Mouse (Mus musculus): ENCODE results near the gene Pard3. TPM values are rescaled to one million over a fixed set of nuclear protein-coding genes. Genes with fewer than 3 reads are reported as not detected.

Pard3 gene
- polyA plus RNA-seq, 1 experiment from 2014 or later = 33.8 TPM

- no peak for DNase-seq
- no peak overlapping the region for H3K9ac ChIP-seq
- H3K4me2 ChIP-seq = no peak overlapping the region
- no peak for ATAC-seq (ENCODE audit: insufficient read depth)
- no peaks in the 10 kb centered on the region for H3K27me3 ChIP-seq (ENCODE audit: insufficient read depth, low read length)
- no peak overlapping the region for H3K4me3 ChIP-seq (ENCODE audit: low read depth, low read length)
- no peaks in the 10 kb centered on the region for H3K36me3 ChIP-seq (ENCODE audit: insufficient read depth)
- no peaks in the 10 kb centered on the region for H3K4me1 ChIP-seq (ENCODE audit: insufficient read depth)
- 92% methylated on average over 6 of the region's 6 CpGs for WGBS
- H3K9me3 ChIP-seq (ENCODE audit: low read depth, low read length) = no peaks in the 10 kb centered on the region
- no peak for TF ChIP-seq CTCF (IDR thresholded peaks at IDR 0.05; ENCODE audit: low read depth)
- no peak overlapping the region for H3K27ac ChIP-seq (ENCODE audit: low read depth)
These were observed 388.7 kb downstream of the Pard3 start for GRCm38 (mm10) chr8:127452364-127452763.

DNA sequence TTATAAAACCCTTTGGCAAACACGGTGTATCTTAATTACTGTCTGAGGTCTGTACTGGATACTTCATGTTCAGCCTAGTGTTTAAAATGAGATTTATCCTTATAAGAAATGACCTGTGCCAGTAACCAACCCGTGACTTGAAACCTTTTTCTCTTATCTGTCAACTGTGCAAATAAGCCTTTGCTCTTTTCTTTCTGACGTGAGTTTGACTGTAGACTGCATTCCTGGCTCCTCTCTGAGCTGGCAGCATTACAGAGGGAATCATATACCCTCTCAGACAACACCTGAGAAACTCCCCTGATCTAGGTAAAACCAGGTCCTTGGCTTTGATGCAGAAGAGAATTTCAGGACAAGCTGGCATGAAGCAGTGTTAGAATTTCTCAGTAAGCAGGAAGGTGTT, 394.2 kb downstream of the Pard3 start:
- H3K36me3 ChIP-seq (ENCODE audit: insufficient read depth) = no peaks in the 10 kb centered on the region
- no peak overlapping the region for H3K27ac ChIP-seq (ENCODE audit: low read depth)
- ATAC-seq (ENCODE audit: insufficient read depth) (no peak), DNase-seq (no peak)
- no peaks in the 10 kb centered on the region for H3K27me3 ChIP-seq (ENCODE audit: insufficient read depth, low read length)
- no peaks in the 10 kb centered on the region for H3K4me1 ChIP-seq (ENCODE audit: insufficient read depth)
- H3K9me3 ChIP-seq (ENCODE audit: low read depth, low read length) = no peaks in the 10 kb centered on the region
- no peak for TF ChIP-seq CTCF (IDR thresholded peaks at IDR 0.05; ENCODE audit: low read depth)
- no peak overlapping the region for H3K4me2 ChIP-seq
- no peak overlapping the region for H3K9ac ChIP-seq
- H3K4me3 ChIP-seq (ENCODE audit: low read depth, low read length) = no peak overlapping the region
- WGBS = 49% methylated on average over 3 of the region's 3 CpGs

DNA sequence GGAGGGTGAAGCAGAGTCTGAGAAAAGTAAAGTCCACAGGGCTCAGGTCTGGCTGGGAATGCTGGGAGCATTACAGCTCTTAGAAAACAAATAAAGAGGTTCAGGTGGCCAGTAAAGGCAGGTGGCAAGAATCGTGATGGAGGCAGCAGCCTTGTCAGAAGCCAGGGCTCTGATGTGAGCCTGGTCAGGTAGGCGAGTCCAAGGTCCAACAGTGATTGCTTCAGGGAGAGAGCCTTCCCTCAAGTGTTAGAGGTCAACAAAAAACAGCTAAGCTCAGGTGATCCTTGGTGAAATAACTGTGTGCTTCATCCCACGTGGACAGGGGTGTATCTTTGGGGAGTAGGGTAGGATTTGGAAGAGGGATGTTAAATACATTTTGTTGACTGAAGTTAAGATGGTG, 397.5 kb downstream of the Pard3 start:
- 79% methylated on average over 3 of the region's 3 CpGs for WGBS
- ATAC-seq (ENCODE audit: insufficient read depth) (no peak), DNase-seq (no peak)
- Histone ChIP-seq H3K4me2 (no peak overlapping the region), H3K4me1 (ENCODE audit: insufficient read depth) (no peaks in the 10 kb centered on the region), H3K36me3 (ENCODE audit: insufficient read depth) (no peaks in the 10 kb centered on the region), H3K27ac (ENCODE audit: low read depth) (no peak overlapping the region), H3K4me3 (ENCODE audit: low read depth, low read length) (no peak overlapping the region), H3K9me3 (ENCODE audit: low read depth, low read length) (no peaks in the 10 kb centered on the region), H3K27me3 (ENCODE audit: insufficient read depth, low read length) (no peaks in the 10 kb centered on the region), H3K9ac (no peak overlapping the region)
- no peak for TF ChIP-seq CTCF (IDR thresholded peaks at IDR 0.05; ENCODE audit: low read depth)

- TF ChIP-seq CTCF (IDR thresholded peaks at IDR 0.05; ENCODE audit: low read depth) = no peak
- H3K36me3 ChIP-seq (ENCODE audit: insufficient read depth) = no peaks in the 10 kb centered on the region
- 86% methylated on average over 2 of the region's 2 CpGs for WGBS
- no peak overlapping the region for H3K4me3 ChIP-seq (ENCODE audit: low read depth, low read length)
- ATAC-seq (ENCODE audit: insufficient read depth) (no peak), DNase-seq (no peak)
- H3K9me3 ChIP-seq (ENCODE audit: low read depth, low read length) = no peaks in the 10 kb centered on the region
- no peak overlapping the region for H3K4me2 ChIP-seq
- no peaks in the 10 kb centered on the region for H3K4me1 ChIP-seq (ENCODE audit: insufficient read depth)
- H3K27ac ChIP-seq (ENCODE audit: low read depth) = no peak overlapping the region
- H3K9ac ChIP-seq = no peak overlapping the region
- H3K27me3 ChIP-seq (ENCODE audit: insufficient read depth, low read length) = no peaks in the 10 kb centered on the region
These were observed 398.8 kb downstream of the Pard3 start for GRCm38 (mm10) chr8:127462378-127462935.

DNA sequence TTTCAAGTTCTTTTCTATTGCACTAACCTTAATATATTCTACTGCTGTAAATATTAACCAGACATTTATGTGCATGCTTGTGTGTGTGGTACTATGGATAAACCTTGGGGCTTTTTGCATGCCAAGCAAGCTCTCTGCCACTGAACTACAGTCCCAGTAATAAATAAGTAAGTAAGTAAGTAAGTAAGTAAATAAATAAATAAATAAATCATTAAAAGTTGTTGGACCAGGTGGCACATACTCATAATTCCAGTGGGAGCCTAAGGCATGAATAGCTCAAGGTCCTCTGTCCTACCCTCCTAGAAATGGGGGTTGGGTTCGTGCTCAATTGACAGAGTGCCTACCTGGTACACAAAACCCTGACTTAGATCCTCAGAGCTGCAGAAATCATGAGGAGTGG, 400.6 kb downstream of the Pard3 start:
- TF ChIP-seq CTCF (IDR thresholded peaks at IDR 0.05; ENCODE audit: low read depth) = no peak
- H3K4me2 ChIP-seq = no peak overlapping the region

DNA sequence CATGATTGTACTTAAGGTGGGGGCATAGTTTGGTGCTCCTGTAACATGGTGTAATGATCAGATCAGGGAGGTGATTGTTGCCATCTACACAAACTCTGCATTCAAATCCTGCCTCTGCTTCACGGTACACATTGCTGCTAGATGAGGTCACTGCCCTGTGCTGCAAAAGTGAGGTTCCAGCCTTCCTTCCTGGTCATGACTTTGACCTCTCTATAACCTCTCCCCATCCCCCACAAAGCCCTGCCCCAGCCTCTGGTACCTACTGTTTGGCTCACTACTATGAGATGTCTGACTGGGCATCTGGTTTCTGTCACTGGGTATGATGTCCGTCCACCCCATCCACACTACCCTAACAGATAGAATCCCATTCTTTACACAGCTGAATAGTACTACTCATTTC, 408.5 kb downstream of the Pard3 start:
- WGBS = 69% methylated on average over 2 of the region's 2 CpGs
- Histone ChIP-seq H3K9ac (no peak overlapping the region), H3K27me3 (ENCODE audit: insufficient read depth, low read length) (no peaks in the 10 kb centered on the region), H3K4me3 (ENCODE audit: low read depth, low read length) (no peak overlapping the region), H3K4me1 (ENCODE audit: insufficient read depth) (no peaks in the 10 kb centered on the region), H3K36me3 (ENCODE audit: insufficient read depth) (peaks cover 6% of the 10 kb centered on the region; the same call in 1 of the 2 replicates), H3K9me3 (ENCODE audit: low read depth, low read length) (no peaks in the 10 kb centered on the region), H3K4me2 (no peak overlapping the region), H3K27ac (ENCODE audit: low read depth) (no peak overlapping the region)
- ATAC-seq (ENCODE audit: insufficient read depth) (no peak), DNase-seq (no peak)
- no peak for TF ChIP-seq CTCF (IDR thresholded peaks at IDR 0.05; ENCODE audit: low read depth)

More for the DNA sequence above, 400.6 kb downstream of the Pard3 start:
- H3K9ac ChIP-seq = no peak overlapping the region
- H3K4me3 ChIP-seq (ENCODE audit: low read depth, low read length) = no peak overlapping the region
- H3K9me3 ChIP-seq (ENCODE audit: low read depth, low read length) = no peaks in the 10 kb centered on the region
- H3K36me3 ChIP-seq (ENCODE audit: insufficient read depth) = no peaks in the 10 kb centered on the region
- WGBS = 93% methylated on average over 1 of the region's 1 CpGs
- H3K4me1 ChIP-seq (ENCODE audit: insufficient read depth) = no peaks in the 10 kb centered on the region
- DNase-seq = no peak
- no peaks in the 10 kb centered on the region for H3K27me3 ChIP-seq (ENCODE audit: insufficient read depth, low read length)
- H3K27ac ChIP-seq (ENCODE audit: low read depth) = no peak overlapping the region
- no peak for ATAC-seq (ENCODE audit: insufficient read depth)

- H3K4me1 ChIP-seq (ENCODE audit: insufficient read depth) = no peaks in the 10 kb centered on the region
- no peaks in the 10 kb centered on the region for H3K27me3 ChIP-seq (ENCODE audit: insufficient read depth, low read length)
- TF ChIP-seq CTCF (IDR thresholded peaks at IDR 0.05; ENCODE audit: low read depth) = no peak
- WGBS = 76% methylated on average over 2 of the region's 2 CpGs
- H3K9me3 ChIP-seq (ENCODE audit: low read depth, low read length) = no peaks in the 10 kb centered on the region
- DNase-seq (no peak), ATAC-seq (ENCODE audit: insufficient read depth) (no peak)
- no peak overlapping the region for H3K9ac ChIP-seq
- no peaks in the 10 kb centered on the region for H3K36me3 ChIP-seq (ENCODE audit: insufficient read depth)
- H3K4me3 ChIP-seq (ENCODE audit: low read depth, low read length) = no peak overlapping the region
- H3K4me2 ChIP-seq = no peak overlapping the region
- no peak overlapping the region for H3K27ac ChIP-seq (ENCODE audit: low read depth)
These were observed 416.3 kb downstream of the Pard3 start for GRCm38 (mm10) chr8:127480003-127480402.

- H3K27me3 ChIP-seq (ENCODE audit: insufficient read depth, low read length) = no peaks in the 10 kb centered on the region
- 41% methylated on average over 5 of the region's 5 CpGs for WGBS
- no peaks in the 10 kb centered on the region for H3K9me3 ChIP-seq (ENCODE audit: low read depth, low read length)
- H3K4me3 ChIP-seq (ENCODE audit: low read depth, low read length) = no peak overlapping the region
- no peak for ATAC-seq (ENCODE audit: insufficient read depth)
- no peaks in the 10 kb centered on the region for H3K4me1 ChIP-seq (ENCODE audit: insufficient read depth)
- no peak overlapping the region for H3K9ac ChIP-seq
- no peak for TF ChIP-seq CTCF (IDR thresholded peaks at IDR 0.05; ENCODE audit: low read depth)
- peak; percentile 68 for DNase-seq
- no peaks in the 10 kb centered on the region for H3K36me3 ChIP-seq (ENCODE audit: insufficient read depth)
- no peak overlapping the region for H3K27ac ChIP-seq (ENCODE audit: low read depth)
- H3K4me2 ChIP-seq = no peak overlapping the region
These were observed 421.9 kb downstream of the Pard3 start for GRCm38 (mm10) chr8:127485618-127486017.
